Mouse (Mus musculus): ENCODE measurements around the gene Cdkal1. TPM values are rescaled to one million over a fixed set of nuclear protein-coding genes. Genes with fewer than 3 reads are reported as not detected.
A peak's percentile ranks its signal among the peaks of the same experiment; 100 is the strongest.

The Cdkal1 gene
- total RNA-seq, 2 experiments from 2014 or later = 20.9 to 22.0 TPM

DNA sequence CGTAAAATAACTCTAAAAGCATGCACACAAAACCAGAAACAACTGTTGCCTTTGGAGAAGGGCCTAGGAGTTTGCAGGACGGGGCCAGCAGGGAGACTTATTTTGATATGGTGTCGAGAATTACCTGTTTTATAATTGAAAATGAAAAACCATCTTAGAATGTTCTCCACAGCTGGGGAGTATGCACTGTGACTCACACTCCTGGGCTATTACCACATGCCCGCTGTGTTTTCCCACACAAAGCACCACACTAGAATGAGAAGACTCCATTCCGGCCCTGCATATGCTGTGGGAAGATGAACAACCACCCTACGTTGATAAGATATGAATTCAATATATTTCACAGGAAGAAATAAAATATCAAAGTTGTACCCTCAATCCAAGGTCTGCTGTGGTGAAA lies 426.3 kb downstream of the Cdkal1 start:
- no peak for DNase-seq (ENCODE audit: low spot score in 2 of 2)

DNA sequence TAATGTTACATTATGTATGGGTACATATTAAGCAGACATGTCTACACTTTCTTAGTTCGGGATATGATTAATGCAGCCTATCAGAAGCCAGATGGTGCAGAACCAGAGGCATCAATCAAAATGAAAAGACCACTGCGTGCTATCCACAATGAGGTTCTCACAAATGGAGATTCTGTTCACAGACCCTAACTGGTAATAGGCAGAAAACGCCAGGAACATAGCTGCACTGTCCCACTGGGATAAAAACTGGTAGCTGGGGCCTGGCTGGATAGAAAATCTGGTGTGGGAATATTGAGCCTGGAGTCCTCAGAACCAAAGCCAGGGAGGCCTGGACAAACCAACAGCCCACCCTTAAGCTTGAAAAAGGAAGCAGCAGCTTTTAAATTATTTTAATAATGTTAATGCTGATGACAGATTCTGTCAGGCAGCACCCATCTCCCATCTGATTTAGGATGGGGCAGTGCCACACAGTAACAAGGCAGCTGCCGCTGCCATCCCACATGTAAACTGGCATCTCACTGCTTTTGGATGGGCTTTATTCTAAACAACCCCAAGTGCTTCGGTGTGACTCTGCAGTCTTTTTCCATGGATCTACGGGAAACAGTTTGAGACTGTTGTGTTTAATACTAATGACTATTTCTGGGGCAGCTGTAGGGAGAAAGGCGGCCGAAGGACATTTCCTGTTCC lies 438.9 kb downstream of the Cdkal1 start:
- DNase-seq (ENCODE audit: low spot score in 2 of 2) = no peak

DNA sequence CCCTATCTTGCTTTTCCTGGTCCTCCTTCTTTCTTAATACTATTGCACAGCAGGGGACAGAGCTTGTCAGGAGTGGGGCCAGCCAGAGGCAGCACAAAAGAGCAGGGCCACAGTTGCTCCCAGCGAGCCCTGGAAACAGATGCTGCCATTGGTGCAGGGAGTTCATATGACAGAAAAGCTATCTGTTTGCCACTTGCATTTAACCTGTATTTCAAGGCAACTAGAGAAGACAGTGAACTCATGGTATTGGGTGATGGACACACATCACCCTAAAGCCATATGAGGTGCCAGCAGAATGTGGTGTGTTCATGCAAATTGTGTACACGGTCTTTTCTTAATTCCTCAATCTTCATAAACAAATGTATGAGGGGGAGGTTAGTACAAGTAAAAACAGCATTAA lies 439.5 kb downstream of the Cdkal1 start:
- no peak for DNase-seq (ENCODE audit: low spot score in 2 of 2)

DNA sequence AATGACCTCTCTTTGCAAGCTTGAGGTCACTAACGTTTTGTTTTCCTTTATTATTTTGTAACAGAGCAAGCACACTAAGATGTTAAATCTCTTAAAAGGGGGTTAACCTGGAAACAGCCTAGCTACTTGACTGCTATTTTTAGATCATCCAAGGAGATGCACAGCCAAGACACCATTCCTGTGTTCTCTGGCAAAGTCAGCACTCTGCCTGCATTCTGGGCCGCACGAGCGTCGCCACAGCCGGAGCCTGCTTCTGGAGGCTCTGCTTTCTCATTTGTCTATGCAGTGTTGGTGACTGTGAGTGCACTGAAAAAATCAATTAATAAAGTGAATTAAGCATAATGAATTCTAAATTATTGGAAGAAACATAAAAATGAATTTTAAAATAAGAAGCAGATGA lies 440.6 kb downstream of the Cdkal1 start:
- DNase-seq (ENCODE audit: low spot score in 2 of 2) = no peak

DNA sequence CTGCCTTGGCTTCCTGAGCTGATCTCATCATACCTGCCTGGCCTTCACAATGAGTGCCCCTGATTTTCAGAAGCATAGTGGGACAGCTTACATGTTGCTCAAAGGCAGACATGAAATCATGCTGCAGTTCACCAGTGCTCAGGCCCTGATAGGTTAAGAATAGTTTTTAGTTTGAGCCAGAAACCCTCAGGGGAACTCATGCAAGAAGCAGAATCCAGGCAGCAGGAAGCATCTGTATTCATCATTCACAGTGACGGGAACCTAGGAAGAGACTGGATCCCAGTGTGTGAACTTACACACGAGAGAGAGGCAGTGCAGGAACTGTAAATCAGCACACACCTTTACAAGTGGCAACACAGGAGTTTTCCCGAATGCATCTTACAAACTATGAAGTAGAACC lies 441.0 kb downstream of the Cdkal1 start:
- DNase-seq (ENCODE audit: low spot score in 2 of 2) = no peak

DNA sequence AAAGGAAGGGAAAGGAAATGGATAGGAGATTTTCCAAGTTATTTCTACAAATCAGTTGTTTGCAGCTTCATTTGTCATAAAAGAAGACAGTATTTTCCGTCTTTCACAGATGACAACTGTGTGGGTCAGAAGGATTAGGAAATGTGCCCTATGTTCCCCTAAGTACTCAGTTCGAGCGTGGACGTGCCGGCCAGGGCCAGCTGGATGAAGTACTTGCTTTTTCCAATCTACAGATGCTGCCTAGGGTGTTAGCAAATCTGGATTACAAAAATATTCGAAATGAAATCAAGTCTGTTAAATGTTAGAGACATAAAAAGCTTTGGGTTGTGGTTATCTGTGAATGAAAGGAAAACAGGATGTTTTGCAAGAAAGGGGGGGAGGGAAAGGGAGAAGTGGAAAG lies 444.3 kb downstream of the Cdkal1 start:
- DNase-seq (ENCODE audit: low spot score in 2 of 2) = no peak

DNA sequence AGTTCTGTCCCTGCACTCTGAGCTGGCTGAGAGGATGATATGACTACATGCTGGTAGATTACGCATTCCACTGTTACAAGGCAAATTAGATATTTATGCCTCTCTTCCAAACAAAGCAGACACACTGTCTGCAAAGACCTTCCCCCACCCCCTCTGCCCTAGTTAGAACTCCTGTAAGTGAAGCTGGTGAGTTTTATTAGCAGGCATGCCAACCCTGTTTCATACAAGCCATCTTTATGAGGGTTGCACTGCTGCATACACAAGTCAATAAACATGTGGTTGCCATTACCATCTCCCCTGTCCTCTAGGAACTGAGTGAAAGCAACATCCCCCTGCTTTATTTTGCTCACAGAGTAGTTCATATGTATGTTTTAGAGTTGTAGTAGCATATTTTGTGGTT lies 447.9 kb downstream of the Cdkal1 start:
- no peak for DNase-seq (ENCODE audit: low spot score in 2 of 2)

DNA sequence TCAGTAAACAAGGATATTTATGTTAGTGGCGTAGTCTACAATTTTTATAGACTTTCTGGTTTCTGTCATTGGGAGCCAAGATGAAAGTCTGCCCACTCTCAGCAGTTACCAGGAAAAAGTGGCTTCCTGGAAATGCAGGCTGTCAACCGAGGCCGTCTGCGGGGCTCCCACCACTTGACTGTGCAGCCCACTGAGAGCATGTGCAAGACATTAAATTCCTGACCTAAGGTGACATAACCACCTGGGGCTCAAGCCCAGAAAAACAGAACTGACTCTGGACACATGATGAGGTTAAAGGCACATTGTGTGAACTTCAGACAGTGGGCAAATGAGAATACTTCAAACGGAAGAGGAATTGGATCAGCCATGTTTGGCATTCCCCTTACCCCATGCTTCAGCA lies 450.2 kb downstream of the Cdkal1 start:
- DNase-seq (ENCODE audit: low spot score in 2 of 2) = no peak

DNA sequence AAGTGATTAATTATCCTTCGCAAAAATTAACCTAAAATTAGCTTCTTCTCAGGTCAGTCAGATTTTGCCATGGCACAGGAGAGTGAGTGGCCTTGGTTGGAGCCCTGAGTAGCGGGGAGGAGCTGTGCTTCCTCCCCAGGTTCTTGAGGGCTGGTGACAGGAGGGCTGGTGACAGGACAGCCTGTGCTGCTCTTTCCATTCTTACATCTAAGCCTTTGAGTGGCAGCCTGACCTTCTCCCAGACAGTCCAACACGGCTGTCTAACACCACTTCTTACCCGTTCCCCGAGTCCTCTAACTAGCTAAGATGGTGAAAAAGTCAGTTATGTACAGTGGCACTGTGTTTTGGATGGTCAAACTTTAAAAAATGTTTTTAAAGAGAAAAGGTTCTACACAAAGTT lies 452.3 kb downstream of the Cdkal1 start:
- DNase-seq (ENCODE audit: low spot score in 2 of 2) = no peak

DNA sequence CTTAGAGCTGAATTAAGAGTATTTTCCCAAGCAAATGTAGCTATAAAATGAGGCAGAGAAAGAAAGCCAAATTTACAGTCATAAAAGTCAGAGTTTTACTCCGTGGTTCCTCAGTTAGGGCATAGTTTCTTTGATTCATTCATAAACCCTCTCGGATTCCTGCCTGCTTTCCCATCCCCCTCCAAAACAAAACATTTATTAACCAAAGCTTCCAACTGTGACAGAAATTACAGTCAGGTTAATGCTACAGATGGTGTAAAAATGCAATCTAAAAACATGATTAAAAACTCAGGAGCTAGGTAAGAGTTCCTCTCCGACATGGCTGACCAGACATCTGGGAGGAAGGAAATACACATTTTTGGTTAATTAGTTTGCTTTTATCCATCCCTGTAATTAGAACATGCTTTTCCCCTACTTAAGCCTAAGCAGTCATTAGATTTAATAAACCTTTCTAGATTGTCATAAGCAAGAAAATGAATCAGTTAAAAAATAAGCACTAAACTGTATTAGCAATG lies 452.9 kb downstream of the Cdkal1 start:
- no peak for DNase-seq (ENCODE audit: low spot score in 2 of 2)

DNA sequence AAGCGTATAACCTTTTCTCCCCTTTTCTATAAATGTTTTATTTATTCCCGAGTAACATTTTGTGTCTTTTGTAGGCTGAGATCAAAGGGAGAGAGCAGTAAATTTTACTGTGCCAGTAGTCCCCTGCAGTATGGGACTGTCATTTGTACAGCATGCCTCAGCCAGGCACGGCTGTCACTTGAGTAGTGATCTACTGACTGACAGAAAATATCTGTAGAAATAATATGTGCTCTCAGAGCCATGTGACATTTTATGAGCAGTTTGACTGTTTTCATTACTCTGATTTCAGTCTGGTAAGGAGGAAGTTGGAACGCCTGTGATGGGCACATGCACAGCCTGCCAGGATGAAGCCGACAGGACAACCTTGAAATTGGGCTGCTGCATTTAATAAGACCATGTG lies 455.6 kb downstream of the Cdkal1 start:
- no peak for DNase-seq (ENCODE audit: low spot score in 2 of 2)

DNA sequence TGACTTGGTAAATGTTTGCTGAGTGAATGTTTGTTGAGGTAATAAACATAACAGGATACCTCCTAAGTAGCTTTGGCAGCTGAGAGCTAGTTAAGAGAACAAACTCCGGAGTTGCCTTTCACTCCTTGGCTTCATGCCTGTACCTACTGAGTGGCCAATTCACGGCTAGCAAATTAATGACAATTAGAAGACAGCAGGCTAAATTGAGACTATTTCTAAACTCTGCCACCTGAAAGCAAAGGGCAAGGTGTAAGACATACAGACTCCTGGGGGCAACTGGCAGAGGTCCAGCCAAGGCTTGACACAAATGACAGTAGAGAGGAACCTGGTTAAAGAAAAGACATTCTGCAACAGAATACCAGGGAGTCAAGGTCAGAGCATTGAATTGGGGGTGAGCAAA lies 457.0 kb downstream of the Cdkal1 start:
- no peak for DNase-seq (ENCODE audit: low spot score in 2 of 2)

DNA sequence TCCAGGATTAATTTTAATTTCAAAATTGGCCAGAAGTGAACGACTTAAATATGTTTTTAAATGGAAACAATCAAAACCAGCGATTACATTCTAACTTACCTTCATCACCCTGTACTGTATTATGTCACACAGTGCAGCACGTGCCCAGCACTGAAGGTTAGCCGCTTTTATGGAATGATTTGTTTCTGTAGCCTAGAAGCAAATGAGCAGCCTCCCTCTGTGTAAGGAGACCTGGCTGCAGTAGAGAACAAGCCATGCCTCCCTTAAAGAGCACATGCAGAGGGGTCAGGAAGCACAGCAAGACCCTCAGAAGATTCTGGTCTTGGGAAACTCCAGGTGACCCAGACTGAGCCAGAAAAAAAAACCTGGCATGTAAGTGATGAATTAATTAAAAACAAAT lies 459.8 kb downstream of the Cdkal1 start:
- DNase-seq (ENCODE audit: low spot score in 2 of 2) = no peak

DNA sequence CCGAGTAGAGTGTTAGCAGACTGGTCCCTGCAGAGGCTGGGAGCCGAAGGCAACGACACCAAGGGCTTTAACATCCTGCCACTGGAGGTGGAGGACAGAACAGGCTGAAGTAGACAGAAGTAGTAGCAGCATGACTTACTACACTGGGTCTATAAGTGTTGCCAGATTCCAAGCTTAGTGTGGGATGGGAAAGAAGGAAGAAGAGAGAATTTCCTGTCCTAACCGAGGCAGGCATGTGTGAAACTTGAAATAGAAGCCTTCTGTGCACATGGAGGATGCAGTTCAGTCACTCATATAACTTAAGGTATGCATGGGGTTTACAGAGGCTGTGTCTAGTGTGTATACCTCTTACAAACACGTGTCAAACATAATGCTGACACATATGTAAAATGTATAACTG lies 465.4 kb downstream of the Cdkal1 start:
- no peak for DNase-seq (ENCODE audit: low spot score in 2 of 2)

DNA sequence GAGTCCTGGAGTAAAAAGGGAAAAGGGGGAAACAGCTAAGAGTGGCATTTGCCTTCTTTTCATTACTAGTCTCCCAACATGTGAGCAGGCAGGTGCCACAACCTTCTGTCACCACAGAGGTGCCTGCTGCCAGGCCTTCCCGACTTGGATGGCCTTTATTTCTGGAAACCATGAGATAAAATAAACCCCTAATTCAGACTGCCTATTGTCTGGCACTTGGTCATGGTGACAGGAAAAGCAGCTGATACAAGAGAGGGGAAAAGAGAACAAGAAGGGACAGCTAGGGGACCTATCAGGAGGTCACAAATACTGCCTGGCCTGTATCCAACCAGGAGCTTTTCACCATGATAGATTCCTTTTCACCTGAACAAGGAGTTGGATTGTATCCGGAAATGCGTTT lies 466.6 kb downstream of the Cdkal1 start:
- no peak for DNase-seq (ENCODE audit: low spot score in 2 of 2)

DNA sequence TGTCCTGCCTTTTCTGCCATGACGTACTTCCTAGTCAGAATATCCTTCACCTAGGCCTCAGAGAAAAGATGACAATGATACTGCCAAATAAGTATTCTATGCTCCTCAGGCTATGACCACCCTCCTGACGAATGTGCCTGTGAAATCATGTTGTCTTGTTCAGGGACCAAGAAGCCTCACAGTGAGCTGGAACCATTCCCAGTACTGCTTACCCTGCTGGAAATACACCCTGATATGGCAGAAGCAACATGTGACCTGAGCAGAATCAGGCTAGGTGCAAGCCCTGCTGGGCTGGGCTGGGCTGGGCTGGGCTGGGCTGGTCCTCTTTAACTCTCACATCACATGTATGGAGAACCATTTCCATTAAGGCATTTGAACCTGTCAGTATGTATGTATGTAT lies 477.9 kb downstream of the Cdkal1 start:
- no peak for DNase-seq (ENCODE audit: low spot score in 2 of 2)

DNA sequence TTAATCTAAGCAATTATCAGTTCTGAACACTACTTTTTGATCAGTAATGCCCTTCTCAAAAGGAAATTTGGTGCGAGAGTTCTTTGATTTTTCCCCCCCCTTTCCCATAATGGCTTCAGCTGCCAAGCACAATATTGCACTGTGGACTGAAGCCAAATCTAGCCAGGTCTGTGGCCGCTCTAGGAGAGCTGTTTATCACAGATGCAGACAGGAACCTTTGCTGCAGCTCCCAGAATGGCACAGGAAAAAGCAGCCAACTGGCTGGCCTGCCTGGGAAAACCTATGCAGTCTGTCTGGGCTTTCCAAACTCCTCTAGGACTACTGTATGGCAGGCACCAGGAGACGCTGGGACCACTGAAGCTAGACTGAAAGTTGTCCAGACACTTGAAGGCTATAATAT lies 483.6 kb downstream of the Cdkal1 start:
- DNase-seq (ENCODE audit: low spot score in 2 of 2) = no peak

DNA sequence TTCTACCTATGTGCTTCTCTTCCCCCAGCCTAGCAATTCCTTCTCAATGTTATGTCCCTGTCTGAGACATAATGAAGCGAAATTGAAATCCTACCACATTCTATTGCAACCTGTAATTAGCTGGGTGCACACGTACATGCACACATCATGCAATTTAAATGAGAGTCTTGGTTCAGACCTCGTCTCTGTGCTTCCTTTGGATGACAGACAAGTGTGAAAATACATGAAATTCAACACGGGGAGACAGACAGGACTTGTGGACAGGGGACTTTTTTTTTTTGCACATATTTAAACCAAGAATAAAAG lies 484.1 kb downstream of the Cdkal1 start:
- DNase-seq (ENCODE audit: low spot score in 2 of 2) = no peak

DNA sequence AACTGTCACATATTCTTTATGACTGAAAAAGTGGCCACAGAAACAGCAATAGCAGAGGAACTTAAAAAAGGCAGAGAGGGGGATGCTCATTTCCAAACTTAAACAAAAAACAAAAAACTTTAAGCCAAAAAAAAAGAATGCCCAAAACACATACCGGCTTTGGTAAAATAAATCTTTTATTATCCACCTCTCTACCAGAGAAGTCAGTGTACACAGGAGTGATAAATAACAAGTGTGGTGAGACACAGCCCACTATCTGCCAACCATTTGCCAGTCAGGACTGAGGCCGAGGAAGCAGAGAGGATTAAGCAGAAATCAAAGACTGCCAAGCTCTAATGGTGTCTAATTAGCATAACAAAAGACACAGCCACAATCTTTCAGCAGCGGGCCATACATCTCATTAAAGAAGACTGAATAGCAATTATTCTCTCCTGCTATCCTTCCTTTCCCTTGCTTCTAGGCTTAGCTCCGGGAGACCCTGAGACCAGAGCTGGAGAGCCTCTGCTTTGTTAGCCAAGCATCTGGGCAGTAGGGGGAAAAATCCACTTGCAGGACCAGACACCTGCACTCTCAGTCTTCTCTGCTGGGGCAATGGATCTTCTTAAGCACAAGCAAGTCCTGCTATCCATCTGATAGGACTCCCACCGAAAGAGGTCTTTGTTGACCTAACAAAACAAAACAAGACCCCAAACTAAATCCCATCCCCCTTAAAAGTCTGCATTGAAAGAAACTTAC lies 484.6 kb downstream of the Cdkal1 start:
- no peak for DNase-seq (ENCODE audit: low spot score in 2 of 2)

DNA sequence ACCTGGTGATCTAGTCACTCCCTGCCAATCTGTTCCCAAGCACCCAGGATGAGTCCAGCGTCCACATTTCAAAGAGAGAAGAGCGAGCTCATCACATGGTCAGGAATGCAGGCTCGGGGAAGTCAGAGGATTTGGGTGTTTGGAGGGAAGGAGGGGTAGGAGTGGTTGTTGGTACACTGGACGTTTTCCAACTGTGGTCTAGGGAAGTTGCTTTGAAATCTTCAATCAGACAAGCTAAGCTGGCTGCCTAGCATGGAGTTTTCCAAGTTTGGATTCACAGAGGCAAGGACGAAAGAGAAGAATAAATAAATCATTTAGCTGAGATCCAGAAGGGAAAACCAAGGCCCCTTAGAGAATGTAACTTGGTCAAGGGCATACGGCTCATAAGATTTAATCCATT lies 486.7 kb downstream of the Cdkal1 start:
- DNase-seq (ENCODE audit: low spot score in 2 of 2) = peak in 1 of 2 experiments; percentile 29

DNA sequence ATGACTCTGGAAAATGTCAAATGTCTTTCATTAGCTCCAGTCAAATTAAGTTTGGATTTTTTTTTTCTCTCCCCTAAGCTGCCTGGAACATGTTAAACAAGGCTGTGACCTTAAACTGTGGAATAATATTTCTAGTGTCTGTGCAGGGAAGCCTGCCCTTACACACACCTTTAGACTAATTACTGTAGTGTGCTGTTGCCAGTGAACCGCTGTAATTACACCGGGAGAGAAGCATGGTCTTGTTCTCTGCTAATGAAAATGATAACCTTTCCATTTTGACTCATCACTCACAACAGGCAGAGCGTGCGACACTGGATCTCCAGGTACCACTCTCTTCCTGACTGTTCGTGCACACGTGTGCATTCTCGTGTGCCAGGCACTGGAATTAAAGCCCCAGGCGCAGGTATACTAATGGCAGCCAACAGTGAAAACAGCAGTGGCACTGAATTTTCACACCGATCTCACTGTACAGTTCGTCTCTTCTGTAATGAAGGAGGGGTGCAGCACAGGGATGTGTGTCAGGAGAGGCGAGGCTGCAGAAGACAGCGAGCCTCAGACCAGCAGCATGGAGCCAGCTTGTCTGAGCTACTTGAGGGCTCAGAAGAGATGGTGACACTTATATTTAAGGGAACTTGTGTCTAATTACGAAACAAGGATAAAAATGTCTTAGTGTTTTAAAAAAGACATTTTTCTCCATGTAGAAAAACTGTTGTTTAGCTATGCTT lies 490.4 kb downstream of the Cdkal1 start:
- no peak for DNase-seq (ENCODE audit: low spot score in 2 of 2)

DNA sequence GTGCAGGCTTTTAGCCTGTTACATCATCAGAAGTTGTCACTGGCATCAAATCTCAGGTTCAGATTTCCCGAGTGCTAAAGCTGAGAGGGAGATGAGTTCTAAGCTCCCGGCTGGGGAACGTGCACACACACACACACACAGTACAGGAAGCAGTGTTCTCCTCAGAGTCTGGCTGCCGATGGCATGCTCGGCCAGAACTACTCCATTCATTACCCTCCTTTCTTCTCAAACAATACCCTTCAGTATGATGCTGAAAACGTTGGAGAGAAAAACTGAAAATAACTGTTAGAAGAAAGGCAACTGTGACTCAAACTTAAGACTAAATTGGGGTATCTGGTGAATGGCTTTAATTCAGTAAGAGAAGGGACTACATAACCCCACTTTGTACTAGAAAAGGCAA lies 491.5 kb downstream of the Cdkal1 start:
- no peak for DNase-seq (ENCODE audit: low spot score in 2 of 2)
